Comparison of ENCODE assay signal across 10 mouse cellular contexts in genomic region chr9:94927101-94927500, GRCm38 (mm10).
A peak's percentile ranks its signal among the peaks of the same experiment; 100 is the strongest.
DNase-seq lines count a peak whose midpoint lies in the region; ATAC-seq lines count a peak whose summit lies in the region.
"Had no signal": no experiment of that assay in that cellular context is flagged by ENCODE, and none has a peak within 500 bp of the region (broad histone marks: within the 10 kb centered on the region; RNA-seq: fewer than 3 reads in every experiment).

No protein-coding gene starts in this region.

- no peaks in the 10 kb centered on the region for H3K9me3 ChIP-seq in heart, embryonic 11.5 days (replicated peaks; ENCODE audit: control insufficient read depth, low read length)
- H3K9me3 ChIP-seq: embryonic facial prominence, embryonic 15.5 days; hindbrain, embryonic 15.5 days had no signal

- no peaks in the 10 kb centered on the region for H3K36me3 ChIP-seq in heart, embryonic 11.5 days (ENCODE audit: control insufficient read depth, insufficient read depth, low read length)
- H3K36me3 ChIP-seq: embryonic facial prominence, embryonic 15.5 days; hindbrain, embryonic 15.5 days had no signal

- H3K9ac ChIP-seq in heart, embryonic 11.5 days (ENCODE audit: low read depth, low read length): no peak overlapping the region
- H3K9ac ChIP-seq: embryonic facial prominence, embryonic 15.5 days; hindbrain, embryonic 15.5 days had no signal

- H3K27ac ChIP-seq in heart, embryonic 11.5 days (ENCODE audit: low read depth, low read length): no peak overlapping the region
- H3K27ac ChIP-seq: embryonic facial prominence, embryonic 15.5 days; hindbrain, embryonic 15.5 days had no signal

- no peak overlapping the region for H3K4me3 ChIP-seq in heart, embryonic 11.5 days (ENCODE audit: low read depth, low read length)
- H3K4me3 ChIP-seq: embryonic facial prominence, embryonic 15.5 days; hindbrain, embryonic 15.5 days had no signal

- no peak for ATAC-seq in heart, embryonic 11.5 days (replicated peaks; ENCODE audit: insufficient number of reproducible peaks, low FRiP score, low TSS enrichment)

- no peak overlapping the region for H3K4me2 ChIP-seq in heart, embryonic 11.5 days
- H3K4me2 ChIP-seq: embryonic facial prominence, embryonic 15.5 days; hindbrain, embryonic 15.5 days had no signal

- H3K27me3 ChIP-seq in heart, embryonic 11.5 days (ENCODE audit: control insufficient read depth, insufficient read depth, low read length): no peaks in the 10 kb centered on the region; the same call in 1 of the 2 replicates
- H3K27me3 ChIP-seq: embryonic facial prominence, embryonic 15.5 days; hindbrain, embryonic 15.5 days had no signal

- DNase-seq in heart, postnatal 4 days: peak; percentile 36
- peak; percentile 8 for DNase-seq in right cerebral cortex, postnatal 4 days
- no peak for DNase-seq in right cerebral cortex, postnatal 36 days (ENCODE audit: low spot score in 2 of 2)
- peak; percentile 27 to 39 for DNase-seq in kidney, postnatal 4 days
- no peak for DNase-seq in urinary bladder, postnatal 14 days (ENCODE audit: low spot score)
- no peak for DNase-seq in Muller cell, postnatal 12 days (ENCODE audit: inconsistent ontology term)
- DNase-seq in left cerebral cortex, adult 11 months (ENCODE audit: low spot score): no peak

- no peaks in the 10 kb centered on the region for H3K4me1 ChIP-seq in heart, embryonic 11.5 days (ENCODE audit: control insufficient read depth, insufficient read depth, low read length)
- H3K4me1 ChIP-seq: embryonic facial prominence, embryonic 15.5 days; hindbrain, embryonic 15.5 days had no signal

Comparison
In these comparisons a context has a peak if more than half of its experiments do, and no peak if none do; other contexts are left out.
1. DNase-seq: peak in heart, postnatal 4 days (single experiment), right cerebral cortex, postnatal 4 days (single experiment) and kidney, postnatal 4 days (2 of 2); none in right cerebral cortex, postnatal 36 days (0 of 2), urinary bladder, postnatal 14 days (single experiment), Muller cell, postnatal 12 days (single experiment) and left cerebral cortex, adult 11 months (single experiment).